Mouse (Mus musculus) kidney, adult 2 months (tissue): ENCODE measurements around the gene Zup1. TPM values are rescaled to one million over a fixed set of nuclear protein-coding genes. Genes with fewer than 3 reads are reported as not detected.
"Not testable (repeated sequence)": the region's sequence is repeated elsewhere in the genome, so short reads cannot be mapped to it uniquely, and the experiment has no call there.

Experiments
- DNase-seq: peaks from one replicate; pipeline ENCODE4 v3.0.0; 2021
- H3K27ac ChIP-seq: fragments of 200-500 bp; 2 replicates; pipeline ENCODE4 v1.5.1; 2012; ENCODE audit warnings: low read depth, low read length, control low read depth, inconsistent platforms; ENCODE audit not compliant: insufficient read depth
- H3K27me3 ChIP-seq: fragments of 200-500 bp; replicated peaks from 2 replicates; pipeline ENCODE4 v1.6.1; 2012; ENCODE audit warnings: mild to moderate bottlenecking, moderate library complexity, low read length, inconsistent platforms; ENCODE audit not compliant: control insufficient read depth, insufficient read depth
- H3K36me3 ChIP-seq: fragments of 200-500 bp; 2 replicates; pipeline ENCODE4 v1.6.1; 2012; ENCODE audit warnings: mild to moderate bottlenecking, moderate library complexity, low read length, inconsistent platforms; ENCODE audit not compliant: control insufficient read depth, insufficient read depth
- H3K4me1 ChIP-seq: fragments of 200-500 bp; 2 replicates; pipeline ENCODE4 v1.6.1; 2011; ENCODE audit warnings: low read length; ENCODE audit not compliant: control insufficient read depth, insufficient read depth
- H3K4me3 ChIP-seq: fragments of 200-500 bp; 2 replicates; pipeline ENCODE4 v1.5.1; 2011; ENCODE audit warnings: mild to moderate bottlenecking, low read depth, low read length, control low read depth; ENCODE audit not compliant: insufficient read depth
- CTCF ChIP-seq: fragments of 200-500 bp; conservative IDR thresholded peaks from 2 replicates; pipeline ENCODE4 v1.5.1; 2011; ENCODE audit warnings: low read depth, mild to moderate bottlenecking, control low read depth, low read length, moderate library complexity, mixed read lengths; ENCODE audit not compliant: insufficient read depth, insufficient read length
- POLR2A ChIP-seq: fragments of 200-500 bp; IDR thresholded peaks from one replicate; pipeline ENCODE4 v1.6.1; 2011; ENCODE audit warnings: low read depth, low read length, control low read depth
- WGBS: fragments of 180-500 bp; shearing (Covaris S2); methylation state at CpG from one replicate; pipeline ENCODE4 v1.1.7; 2018; 5-methylcytosine and 5-hydroxymethylcytosine counted together
- polyA plus RNA-seq: library from polyadenylated mRNA; depleted of rRNA; stranded (reverse); fragments of >200 nt; gene quantifications from 2 replicates; pipeline ENCODE4 v1.2.3, GENCODE M21; 2012; rRNA removed

Zup1 gene
- polyA plus RNA-seq: 3.6 and 4.1 TPM in 2 replicates

GRCm38 (mm10) chr10:33950803-33951583 lies at the start of gene Zup1:
TSS of gene Zup1 (minus strand) at chr10:33951269.
- H3K27me3 ChIP-seq: no peaks in the 10 kb centered on the region
- TF ChIP-seq CTCF: no peak
- peak; percentile 59 for TF ChIP-seq POLR2A
- peaks cover 3% of the 10 kb centered on the region; the same call in 1 of the 2 replicates for H3K4me1 ChIP-seq
- no peaks in the 10 kb centered on the region for H3K36me3 ChIP-seq
- H3K27ac ChIP-seq: peak within 1 kb of the TSS; percentile 59
- peak; percentile 93 for DNase-seq
- peak within 1 kb of the TSS; percentile 98 for H3K4me3 ChIP-seq
- WGBS: 1% methylated on average over 42 of the region's 42 CpGs

- Histone ChIP-seq H3K4me3 (no peak overlapping the region), H3K36me3 (peaks cover 15% of the 10 kb centered on the region), H3K4me1 (no peaks in the 10 kb centered on the region), H3K27me3 (no peaks in the 10 kb centered on the region), H3K27ac (no peak overlapping the region)
- DNase-seq: no peak
- TF ChIP-seq CTCF (no peak), POLR2A (no peak)
Measured at GRCm38 (mm10) chr10:33998397-33998796, 47.3 kb upstream of the Zup1 start.

DNA sequence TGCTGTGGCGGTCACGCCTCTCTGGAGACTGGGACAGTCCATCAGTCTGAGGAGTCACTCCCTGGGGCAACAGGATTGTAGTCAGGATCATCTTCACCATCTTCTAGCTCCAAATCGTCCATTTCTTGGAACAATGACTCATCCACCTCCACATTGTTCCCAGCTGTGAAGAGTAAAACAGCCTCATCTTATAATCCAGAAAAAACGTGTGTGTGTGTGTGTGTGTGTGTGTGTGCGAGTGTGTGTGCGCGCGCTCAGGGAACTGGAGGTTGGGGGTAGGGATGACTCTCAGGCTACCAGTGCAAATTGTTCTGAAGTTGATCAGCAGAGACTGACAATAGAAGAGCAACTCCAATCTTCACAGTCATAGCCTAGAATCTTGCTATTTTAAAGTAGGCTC lies 45.6 kb upstream of the Zup1 start:
- DNase-seq, H3K27ac ChIP-seq, H3K4me3 ChIP-seq, H3K4me1 ChIP-seq, H3K27me3 ChIP-seq: not testable (repeated sequence)
- WGBS: 91% methylated on average over 6 of the region's 8 CpGs
- H3K36me3 ChIP-seq: peaks cover 14% of the 10 kb centered on the region

GRCm38 (mm10) chr10:33986771-33987170 lies 35.7 kb upstream of the Zup1 start:
- no peaks in the 10 kb centered on the region for H3K27me3 ChIP-seq
- no peaks in the 10 kb centered on the region for H3K36me3 ChIP-seq
- H3K4me1 ChIP-seq: no peaks in the 10 kb centered on the region
- no peak overlapping the region for H3K27ac ChIP-seq
- 12% methylated on average over 4 of the region's 4 CpGs for WGBS
- H3K4me3 ChIP-seq: no peak overlapping the region
- TF ChIP-seq POLR2A: no peak
- TF ChIP-seq CTCF: peak; percentile 63
- DNase-seq: peak; percentile 74

DNA sequence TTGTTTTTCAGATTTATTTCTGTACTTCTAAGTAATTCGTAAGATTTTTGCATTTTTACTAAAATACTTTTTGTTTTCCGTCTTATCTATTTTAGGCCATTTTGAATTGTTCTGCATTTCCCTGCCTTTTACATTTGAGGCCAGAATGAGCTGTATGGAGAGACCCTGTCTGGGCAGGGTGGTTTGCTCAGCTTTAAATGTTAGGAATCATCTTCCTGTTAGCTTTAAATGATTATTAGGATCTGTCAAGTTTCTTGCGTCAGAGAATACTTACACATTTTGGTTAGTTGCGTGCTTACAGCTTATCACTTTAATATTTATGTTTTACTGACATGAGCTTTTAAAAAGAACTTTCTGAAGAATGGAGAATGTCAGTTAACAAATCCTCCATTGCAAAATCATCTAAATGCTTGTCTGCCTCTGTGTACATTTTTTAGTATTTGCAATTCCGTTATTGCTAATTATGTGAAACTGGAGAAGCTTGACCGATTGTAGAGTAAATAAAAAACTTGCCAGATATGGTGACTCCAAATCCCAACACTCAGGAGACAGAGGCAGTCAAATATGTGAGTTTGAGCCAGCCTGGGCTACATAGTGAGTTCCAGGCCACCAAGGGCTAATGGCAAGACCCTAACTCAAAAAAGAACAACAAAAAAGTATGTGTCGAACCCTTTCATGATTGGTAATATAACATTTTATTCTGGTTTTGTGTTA lies 23.9 kb upstream of the Zup1 start:
- Histone ChIP-seq H3K4me3 (no peak overlapping the region), H3K27me3 (no peaks in the 10 kb centered on the region), H3K36me3 (no peaks in the 10 kb centered on the region), H3K4me1 (no peaks in the 10 kb centered on the region), H3K27ac (no peak overlapping the region)
- TF ChIP-seq POLR2A (no peak), CTCF (no peak)
- WGBS: 90% methylated on average over 7 of the region's 7 CpGs
- DNase-seq: no peak

GRCm38 (mm10) chr10:33952509-33952908 lies 1.4 kb upstream of the Zup1 start:
- TF ChIP-seq POLR2A (no peak), CTCF (no peak)
- H3K4me1 ChIP-seq: peaks cover 3% of the 10 kb centered on the region; the same call in 1 of the 2 replicates
- no peaks in the 10 kb centered on the region for H3K36me3 ChIP-seq
- H3K4me3 ChIP-seq: no peak overlapping the region
- H3K27me3 ChIP-seq: no peaks in the 10 kb centered on the region
- H3K27ac ChIP-seq: no peak overlapping the region
- WGBS: 60% methylated on average over 3 of the region's 3 CpGs
- no peak for DNase-seq

- TF ChIP-seq POLR2A: no peak
- no peak for TF ChIP-seq CTCF
- Histone ChIP-seq H3K27me3 (no peaks in the 10 kb centered on the region), H3K4me3 (no peak overlapping the region), H3K36me3 (peaks cover 2% of the 10 kb centered on the region; the same call in 1 of the 2 replicates), H3K27ac (no peak overlapping the region), H3K4me1 (peaks cover 6% of the 10 kb centered on the region; the same call in 1 of the 2 replicates)
- DNase-seq: no peak
- 74% methylated on average over 2 of the region's 2 CpGs for WGBS
Measured at GRCm38 (mm10) chr10:33946336-33946735, 4.7 kb downstream of the Zup1 start.
